Mouse (Mus musculus): ENCODE data around the gene Cd2. TPM values are rescaled to one million over a fixed set of nuclear protein-coding genes. Genes with fewer than 3 reads are reported as not detected.

Gene Cd2
- polyA plus RNA-seq, 1 experiment from 2014 or later = not detected

- no peak overlapping the region for H3K4me2 ChIP-seq (replicated peaks)
- H3K9me3 ChIP-seq = 0 out of 2 replicates have a peak, but pooled peaks cover 2% of the 10 kb centered on the region
- H3K27ac ChIP-seq = no peak overlapping the region
- H3K36me3 ChIP-seq = no peaks in the 10 kb centered on the region
- no peak overlapping the region for H3K4me3 ChIP-seq
- ATAC-seq (ENCODE audit: insufficient number of reproducible peaks, insufficient read depth, low FRiP score, low TSS enrichment) = no peak
- no peak overlapping the region for H3K9ac ChIP-seq
- H3K27me3 ChIP-seq = no peaks in the 10 kb centered on the region
- 52% methylated on average over 3 of the region's 3 CpGs for WGBS
- H3K4me1 ChIP-seq = no peaks in the 10 kb centered on the region
These were observed 22.1 kb downstream of the Cd2 start for GRCm38 (mm10) chr3:101265561-101266091.

GRCm38 (mm10) chr3:101258976-101259375 is 28.8 kb downstream of the Cd2 start:
- Histone ChIP-seq H3K9me3 (no peaks in the 10 kb centered on the region), H3K27ac (no peak overlapping the region), H3K36me3 (no peaks in the 10 kb centered on the region), H3K4me2 (replicated peaks) (no peak overlapping the region), H3K4me1 (no peaks in the 10 kb centered on the region), H3K27me3 (no peaks in the 10 kb centered on the region), H3K9ac (no peak overlapping the region), H3K4me3 (no peak overlapping the region)
- 56% methylated on average over 2 of the region's 2 CpGs for WGBS
- ATAC-seq (ENCODE audit: insufficient number of reproducible peaks, insufficient read depth, low FRiP score, low TSS enrichment) = no peak

- Histone ChIP-seq H3K9ac (no peak overlapping the region), H3K9me3 (no peaks in the 10 kb centered on the region), H3K4me2 (replicated peaks) (no peak overlapping the region), H3K4me3 (no peak overlapping the region), H3K27me3 (no peaks in the 10 kb centered on the region), H3K4me1 (no peaks in the 10 kb centered on the region), H3K27ac (no peak overlapping the region), H3K36me3 (no peaks in the 10 kb centered on the region)
- WGBS = 86% methylated on average over 8 of the region's 8 CpGs
- ATAC-seq (ENCODE audit: insufficient number of reproducible peaks, insufficient read depth, low FRiP score, low TSS enrichment) = no peak
These were observed 31.6 kb downstream of the Cd2 start for GRCm38 (mm10) chr3:101256090-101256489.

- H3K27ac ChIP-seq = no peak overlapping the region
- WGBS = 77% methylated on average over 8 of the region's 8 CpGs
- no peak overlapping the region for H3K4me2 ChIP-seq (replicated peaks)
- H3K36me3 ChIP-seq = no peaks in the 10 kb centered on the region
- no peaks in the 10 kb centered on the region for H3K4me1 ChIP-seq
- H3K27me3 ChIP-seq = no peaks in the 10 kb centered on the region
- H3K9me3 ChIP-seq = no peaks in the 10 kb centered on the region
- no peak for ATAC-seq (ENCODE audit: insufficient number of reproducible peaks, insufficient read depth, low FRiP score, low TSS enrichment)
- H3K9ac ChIP-seq = no peak overlapping the region
- H3K4me3 ChIP-seq = no peak overlapping the region
These were observed 35.6 kb downstream of the Cd2 start for GRCm38 (mm10) chr3:101252141-101252540.

GRCm38 (mm10) chr3:101249846-101250245 is 37.9 kb downstream of the Cd2 start:
- H3K36me3 ChIP-seq = no peaks in the 10 kb centered on the region
- H3K4me2 ChIP-seq (replicated peaks) = no peak overlapping the region
- H3K4me3 ChIP-seq = no peak overlapping the region
- H3K4me1 ChIP-seq = no peaks in the 10 kb centered on the region
- H3K27me3 ChIP-seq = no peaks in the 10 kb centered on the region
- H3K9me3 ChIP-seq = no peaks in the 10 kb centered on the region
- H3K9ac ChIP-seq = no peak overlapping the region
- ATAC-seq (ENCODE audit: insufficient number of reproducible peaks, insufficient read depth, low FRiP score, low TSS enrichment) = no peak
- H3K27ac ChIP-seq = no peak overlapping the region
- WGBS = 91% methylated on average over 6 of the region's 6 CpGs

GRCm38 (mm10) chr3:101245212-101245611 is 42.5 kb downstream of the Cd2 start:
- Histone ChIP-seq H3K9me3 (no peaks in the 10 kb centered on the region), H3K27ac (no peak overlapping the region), H3K4me2 (replicated peaks) (no peak overlapping the region), H3K4me1 (no peaks in the 10 kb centered on the region), H3K36me3 (no peaks in the 10 kb centered on the region), H3K4me3 (no peak overlapping the region), H3K9ac (no peak overlapping the region), H3K27me3 (no peaks in the 10 kb centered on the region)
- ATAC-seq (ENCODE audit: insufficient number of reproducible peaks, insufficient read depth, low FRiP score, low TSS enrichment) = no peak
- WGBS = 76% methylated on average over 3 of the region's 3 CpGs

- Histone ChIP-seq H3K36me3 (no peaks in the 10 kb centered on the region), H3K9ac (no peak overlapping the region), H3K27me3 (no peaks in the 10 kb centered on the region), H3K4me1 (no peaks in the 10 kb centered on the region), H3K9me3 (no peaks in the 10 kb centered on the region), H3K4me2 (replicated peaks) (no peak overlapping the region), H3K27ac (no peak overlapping the region), H3K4me3 (no peak overlapping the region)
- no peak for ATAC-seq (ENCODE audit: insufficient number of reproducible peaks, insufficient read depth, low FRiP score, low TSS enrichment)
- 64% methylated on average over 2 of the region's 2 CpGs for WGBS
These were observed 44.7 kb downstream of the Cd2 start for GRCm38 (mm10) chr3:101243002-101243401.

- ATAC-seq (ENCODE audit: insufficient number of reproducible peaks, insufficient read depth, low FRiP score, low TSS enrichment) = no peak
- peaks cover 3% of the 10 kb centered on the region; the same call in 1 of the 2 replicates for H3K4me1 ChIP-seq
- H3K9me3 ChIP-seq = no peaks in the 10 kb centered on the region
- WGBS = 71% methylated on average over 3 of the region's 3 CpGs
- H3K36me3 ChIP-seq = no peaks in the 10 kb centered on the region
- H3K27ac ChIP-seq = no peak overlapping the region
- H3K4me2 ChIP-seq (replicated peaks) = no peak overlapping the region
- H3K27me3 ChIP-seq = no peaks in the 10 kb centered on the region
- H3K9ac ChIP-seq = no peak overlapping the region
- no peak overlapping the region for H3K4me3 ChIP-seq
These were observed 45.9 kb downstream of the Cd2 start for GRCm38 (mm10) chr3:101241866-101242265.

GRCm38 (mm10) chr3:101240859-101241258 is 46.9 kb downstream of the Cd2 start:
- H3K4me1 ChIP-seq = peaks cover 6% of the 10 kb centered on the region; the same call in 1 of the 2 replicates
- no peak for ATAC-seq (ENCODE audit: insufficient number of reproducible peaks, insufficient read depth, low FRiP score, low TSS enrichment)
- 82% methylated on average over 9 of the region's 9 CpGs for WGBS

GRCm38 (mm10) chr3:101239236-101239635 is 48.5 kb downstream of the Cd2 start:
- ATAC-seq (ENCODE audit: insufficient number of reproducible peaks, insufficient read depth, low FRiP score, low TSS enrichment) = no peak
- H3K4me1 ChIP-seq = peaks cover 6% of the 10 kb centered on the region; the same call in 1 of the 2 replicates
- no peaks in the 10 kb centered on the region for H3K27me3 ChIP-seq

More at GRCm38 (mm10) chr3:101240859-101241258, 46.9 kb downstream of the Cd2 start:
- no peak overlapping the region for H3K4me2 ChIP-seq (replicated peaks)
- no peaks in the 10 kb centered on the region for H3K9me3 ChIP-seq
- no peaks in the 10 kb centered on the region for H3K36me3 ChIP-seq
- no peak overlapping the region for H3K4me3 ChIP-seq
- no peaks in the 10 kb centered on the region for H3K27me3 ChIP-seq
- H3K9ac ChIP-seq = no peak overlapping the region
- H3K27ac ChIP-seq = no peak overlapping the region

GRCm38 (mm10) chr3:101238695-101239094 is 49.0 kb downstream of the Cd2 start:
- no peak overlapping the region for H3K4me2 ChIP-seq (replicated peaks)
- peaks cover 6% of the 10 kb centered on the region; the same call in 1 of the 2 replicates for H3K4me1 ChIP-seq
- H3K27ac ChIP-seq = no peak overlapping the region
- no peak overlapping the region for H3K9ac ChIP-seq
- WGBS = 89% methylated on average over 6 of the region's 6 CpGs
- H3K36me3 ChIP-seq = no peaks in the 10 kb centered on the region
- no peaks in the 10 kb centered on the region for H3K9me3 ChIP-seq
- H3K27me3 ChIP-seq = no peaks in the 10 kb centered on the region
- no peak for ATAC-seq (ENCODE audit: insufficient number of reproducible peaks, insufficient read depth, low FRiP score, low TSS enrichment)
- H3K4me3 ChIP-seq = no peak overlapping the region

More at GRCm38 (mm10) chr3:101239236-101239635, 48.5 kb downstream of the Cd2 start:
- no peak overlapping the region for H3K27ac ChIP-seq
- no peak overlapping the region for H3K4me2 ChIP-seq (replicated peaks)
- no peak overlapping the region for H3K9ac ChIP-seq
- WGBS = 92% methylated on average over 4 of the region's 4 CpGs
- H3K36me3 ChIP-seq = no peaks in the 10 kb centered on the region
- H3K9me3 ChIP-seq = no peaks in the 10 kb centered on the region
- no peak overlapping the region for H3K4me3 ChIP-seq

GRCm38 (mm10) chr3:101236995-101237808 is 50.5 kb downstream of the Cd2 start:
- no peaks in the 10 kb centered on the region for H3K27me3 ChIP-seq
- no peak for ATAC-seq (ENCODE audit: insufficient number of reproducible peaks, insufficient read depth, low FRiP score, low TSS enrichment)
- H3K9ac ChIP-seq = no peak overlapping the region
- H3K27ac ChIP-seq = no peak overlapping the region
- 53% methylated on average over 16 of the region's 16 CpGs for WGBS
- H3K9me3 ChIP-seq = no peaks in the 10 kb centered on the region
- no peak overlapping the region for H3K4me3 ChIP-seq
- H3K36me3 ChIP-seq = no peaks in the 10 kb centered on the region
- no peak overlapping the region for H3K4me2 ChIP-seq (replicated peaks)
- H3K4me1 ChIP-seq = peaks cover 6% of the 10 kb centered on the region; the same call in 1 of the 2 replicates

All from embryonic facial prominence, embryonic 12.5 days (tissue).